Mouse (Mus musculus) limb, embryonic 13.5 days (tissue): ENCODE measurements around the gene Olfr211. TPM values are rescaled to one million over a fixed set of nuclear protein-coding genes. Genes with fewer than 3 reads are reported as not detected.

Experiments
- ATAC-seq: fragments of 200-750 bp; cut with Nextera tagmentation; 2 replicates; pipeline ENCODE4 v1.8.0; 2017; ENCODE audit warnings: low read depth, moderate number of reproducible peaks, moderate TSS enrichment; ENCODE audit not compliant: low FRiP score
- H3K27ac ChIP-seq: fragments of 300-500 bp; sonication (generic); 2 replicates; pipeline ENCODE4 v1.5.1; 2015; ENCODE audit warnings: inconsistent platforms, mild to moderate bottlenecking, moderate library complexity
- H3K27me3 ChIP-seq: fragments of 300-500 bp; sonication (generic); 2 replicates; pipeline ENCODE4 v1.6.1; 2015; ENCODE audit warnings: mild to moderate bottlenecking, inconsistent platforms
- H3K36me3 ChIP-seq: fragments of 300-500 bp; sonication (generic); 2 replicates; pipeline ENCODE4 v1.6.1; 2015; ENCODE audit warnings: inconsistent platforms, mild to moderate bottlenecking, moderate library complexity
- H3K4me1 ChIP-seq: fragments of 300-500 bp; sonication (generic); 2 replicates; pipeline ENCODE4 v1.6.1; 2015; ENCODE audit warnings: inconsistent platforms
- H3K4me2 ChIP-seq: fragments of 300-500 bp; sonication (generic); replicated peaks from 2 replicates; pipeline ENCODE4 v1.6.1; 2015; ENCODE audit warnings: inconsistent platforms, mild to moderate bottlenecking, moderate library complexity
- H3K4me3 ChIP-seq: fragments of 300-500 bp; sonication (generic); 2 replicates; pipeline ENCODE4 v1.5.1; 2015; ENCODE audit warnings: moderate library complexity, mild to moderate bottlenecking, inconsistent platforms
- H3K9ac ChIP-seq: fragments of 300-500 bp; sonication (generic); 2 replicates; pipeline ENCODE4 v1.6.1; 2015; ENCODE audit warnings: mild to moderate bottlenecking, inconsistent platforms
- H3K9me3 ChIP-seq: fragments of 300-500 bp; sonication (generic); 2 replicates; pipeline ENCODE4 v1.6.1; 2016; ENCODE audit warnings: inconsistent platforms
- WGBS: fragments of 180-500 bp; shearing (Covaris S2); methylation state at CpG from one replicate; pipeline ENCODE4 v1.1.7; 2015; 5-methylcytosine and 5-hydroxymethylcytosine counted together
- polyA plus RNA-seq: library from polyadenylated mRNA; unstranded; fragments of >200 nt; fragmentation: Nextera tagmentation; extraction: Ambion mirVana; gene quantifications from 2 replicates; pipeline ENCODE4 v1.2.1, GENCODE M21; 2015

The Olfr211 gene
- not detected in 2 replicates for polyA plus RNA-seq

- no peak within 1 kb of the TSS for H3K27ac ChIP-seq
- H3K27me3 ChIP-seq = no peaks in the 10 kb centered on the region
- H3K36me3 ChIP-seq = no peaks in the 10 kb centered on the region
- ATAC-seq = no peak
- no peaks in the 10 kb centered on the region for H3K4me1 ChIP-seq
- no peaks in the 10 kb centered on the region for H3K9me3 ChIP-seq
- H3K4me2 ChIP-seq = no peak within 1 kb of the TSS
- 63% methylated on average over 4 of the region's 4 CpGs for WGBS
- no peak within 1 kb of the TSS for H3K4me3 ChIP-seq
- H3K9ac ChIP-seq = no peak within 1 kb of the TSS
Measured at GRCm38 (mm10) chr6:116488791-116489190, at the start of gene Olfr211. Gene Olfr211, plus strand, starts transcription at chr6:116489091.

GRCm38 (mm10) chr6:116439531-116439930 lies 49.4 kb upstream of the Olfr211 start:
- Histone ChIP-seq H3K27ac (no peak overlapping the region), H3K9ac (no peak overlapping the region), H3K36me3 (no peaks in the 10 kb centered on the region), H3K4me1 (no peaks in the 10 kb centered on the region), H3K4me2 (no peak overlapping the region), H3K27me3 (no peaks in the 10 kb centered on the region), H3K4me3 (no peak overlapping the region), H3K9me3 (no peaks in the 10 kb centered on the region)
- 85% methylated on average over 6 of the region's 6 CpGs for WGBS
- ATAC-seq = no peak

- Histone ChIP-seq H3K4me3 (no peak overlapping the region), H3K4me1 (no peaks in the 10 kb centered on the region), H3K9me3 (no peaks in the 10 kb centered on the region), H3K36me3 (no peaks in the 10 kb centered on the region), H3K27me3 (no peaks in the 10 kb centered on the region), H3K4me2 (no peak overlapping the region), H3K9ac (no peak overlapping the region), H3K27ac (no peak overlapping the region)
- ATAC-seq = no peak
- WGBS = 72% methylated on average over 4 of the region's 4 CpGs
Measured at GRCm38 (mm10) chr6:116440447-116440846, 48.4 kb upstream of the Olfr211 start.

- ATAC-seq = no peak
- no peaks in the 10 kb centered on the region for H3K27me3 ChIP-seq
- 77% methylated on average over 4 of the region's 4 CpGs for WGBS
- H3K4me3 ChIP-seq = no peak overlapping the region
- no peaks in the 10 kb centered on the region for H3K4me1 ChIP-seq
- H3K4me2 ChIP-seq = no peak overlapping the region
- no peaks in the 10 kb centered on the region for H3K36me3 ChIP-seq
- no peak overlapping the region for H3K27ac ChIP-seq
- H3K9me3 ChIP-seq = no peaks in the 10 kb centered on the region
- no peak overlapping the region for H3K9ac ChIP-seq
Measured at GRCm38 (mm10) chr6:116440849-116441248, 48.0 kb upstream of the Olfr211 start.

GRCm38 (mm10) chr6:116455781-116456180 lies 33.1 kb upstream of the Olfr211 start:
- Histone ChIP-seq H3K4me2 (no peak overlapping the region), H3K9ac (no peak overlapping the region), H3K27me3 (peaks cover 28% of the 10 kb centered on the region), H3K27ac (no peak overlapping the region), H3K36me3 (no peaks in the 10 kb centered on the region), H3K9me3 (no peaks in the 10 kb centered on the region), H3K4me1 (peaks cover 5% of the 10 kb centered on the region), H3K4me3 (no peak overlapping the region)
- no peak for ATAC-seq
- WGBS = 81% methylated on average over 4 of the region's 4 CpGs

GRCm38 (mm10) chr6:116456482-116456881 lies 32.4 kb upstream of the Olfr211 start:
- WGBS = 71% methylated on average over 1 of the region's 1 CpGs
- Histone ChIP-seq H3K27ac (no peak overlapping the region), H3K9ac (no peak overlapping the region), H3K36me3 (no peaks in the 10 kb centered on the region), H3K4me1 (peaks cover 8% of the 10 kb centered on the region), H3K4me2 (no peak overlapping the region), H3K27me3 (peaks cover 35% of the 10 kb centered on the region), H3K9me3 (no peaks in the 10 kb centered on the region), H3K4me3 (no peak overlapping the region)
- no peak for ATAC-seq

GRCm38 (mm10) chr6:116458728-116459127 lies 30.2 kb upstream of the Olfr211 start:
- WGBS = 80% methylated on average over 4 of the region's 4 CpGs
- H3K9ac ChIP-seq = no peak overlapping the region
- no peak for ATAC-seq
- peaks cover 8% of the 10 kb centered on the region for H3K4me1 ChIP-seq
- H3K9me3 ChIP-seq = no peaks in the 10 kb centered on the region
- no peak overlapping the region for H3K4me2 ChIP-seq
- peaks cover 51% of the 10 kb centered on the region for H3K27me3 ChIP-seq
- no peaks in the 10 kb centered on the region for H3K36me3 ChIP-seq
- no peak overlapping the region for H3K27ac ChIP-seq
- no peak overlapping the region for H3K4me3 ChIP-seq

- Histone ChIP-seq H3K27me3 (peaks cover 51% of the 10 kb centered on the region), H3K4me3 (no peak overlapping the region), H3K4me1 (peaks cover 8% of the 10 kb centered on the region), H3K27ac (no peak overlapping the region), H3K9ac (no peak overlapping the region), H3K9me3 (no peaks in the 10 kb centered on the region), H3K36me3 (no peaks in the 10 kb centered on the region), H3K4me2 (no peak overlapping the region)
- WGBS = 68% methylated on average over 2 of the region's 2 CpGs
- no peak for ATAC-seq
Measured at GRCm38 (mm10) chr6:116459232-116459631, 29.7 kb upstream of the Olfr211 start.

- Histone ChIP-seq H3K27me3 (peaks cover 51% of the 10 kb centered on the region), H3K9me3 (no peaks in the 10 kb centered on the region), H3K9ac (peak within 1 kb of the TSS; percentile 56; the same call in 1 of the 2 replicates), H3K4me2 (peak within 1 kb of the TSS; percentile 64), H3K4me1 (peaks cover 8% of the 10 kb centered on the region), H3K4me3 (peak within 1 kb of the TSS; percentile 36), H3K27ac (no peak within 1 kb of the TSS), H3K36me3 (no peaks in the 10 kb centered on the region)
- WGBS = 4% methylated on average over 43 of the region's 43 CpGs
- no peak for ATAC-seq
Measured at GRCm38 (mm10) chr6:116460544-116461283, 28.2 kb upstream of the Olfr211 start, which contains the start of gene Alox5. Gene Alox5, minus strand, starts transcription at chr6:116461178.

GRCm38 (mm10) chr6:116468081-116468480 lies 20.8 kb upstream of the Olfr211 start:
- Histone ChIP-seq H3K4me1 (no peaks in the 10 kb centered on the region), H3K4me3 (no peak overlapping the region), H3K36me3 (no peaks in the 10 kb centered on the region), H3K27me3 (no peaks in the 10 kb centered on the region; the same call in 1 of the 2 replicates), H3K9me3 (no peaks in the 10 kb centered on the region), H3K4me2 (no peak overlapping the region), H3K9ac (no peak overlapping the region), H3K27ac (no peak overlapping the region)
- no peak for ATAC-seq
- WGBS = 29% methylated on average over 3 of the region's 3 CpGs

- Histone ChIP-seq H3K27ac (no peak overlapping the region), H3K9me3 (no peaks in the 10 kb centered on the region), H3K4me3 (no peak overlapping the region), H3K27me3 (no peaks in the 10 kb centered on the region), H3K9ac (no peak overlapping the region), H3K36me3 (no peaks in the 10 kb centered on the region), H3K4me1 (no peaks in the 10 kb centered on the region), H3K4me2 (no peak overlapping the region)
- 68% methylated on average over 1 of the region's 1 CpGs for WGBS
- ATAC-seq = no peak
Measured at GRCm38 (mm10) chr6:116485081-116485480, 3.8 kb upstream of the Olfr211 start.

- no peak overlapping the region for H3K9ac ChIP-seq
- H3K27ac ChIP-seq = no peak overlapping the region
- H3K4me3 ChIP-seq = no peak overlapping the region
- 61% methylated on average over 1 of the region's 1 CpGs for WGBS
- no peaks in the 10 kb centered on the region for H3K4me1 ChIP-seq
- no peak for ATAC-seq
- H3K9me3 ChIP-seq = no peaks in the 10 kb centered on the region
- no peaks in the 10 kb centered on the region for H3K36me3 ChIP-seq
- no peak overlapping the region for H3K4me2 ChIP-seq
- no peaks in the 10 kb centered on the region for H3K27me3 ChIP-seq
Measured at GRCm38 (mm10) chr6:116486833-116487232, 2.1 kb upstream of the Olfr211 start.

- Histone ChIP-seq H3K27me3 (no peaks in the 10 kb centered on the region), H3K27ac (no peak overlapping the region), H3K4me1 (no peaks in the 10 kb centered on the region), H3K4me3 (no peak overlapping the region), H3K4me2 (no peak overlapping the region), H3K36me3 (no peaks in the 10 kb centered on the region), H3K9me3 (no peaks in the 10 kb centered on the region), H3K9ac (no peak overlapping the region)
- WGBS = 82% methylated on average over 5 of the region's 5 CpGs
- no peak for ATAC-seq
Measured at GRCm38 (mm10) chr6:116493742-116494141, 4.9 kb downstream of the Olfr211 start.
